Mouse (Mus musculus) intestine, postnatal 0 days (tissue): Measurements from ENCODE around the gene Hint2. TPM values are rescaled to one million over a fixed set of nuclear protein-coding genes. Genes with fewer than 3 reads are reported as not detected.

ENCODE experiments used
- ATAC-seq: fragments of 200-750 bp; cut with Nextera tagmentation; 2 replicates; pipeline ENCODE4 v1.8.0; 2017; ENCODE audit warnings: mild to moderate bottlenecking, moderate TSS enrichment, moderate library complexity
- H3K27ac ChIP-seq: fragments of 300-500 bp; sonication (generic); 2 replicates; pipeline ENCODE4 v1.5.1; 2014; ENCODE audit warnings: mild to moderate bottlenecking, low read depth, low read length, moderate library complexity
- H3K27me3 ChIP-seq: fragments of 300-500 bp; sonication (generic); replicated peaks from 2 replicates; pipeline ENCODE4 v1.6.1; 2014; ENCODE audit warnings: low read length, mixed read lengths; ENCODE audit not compliant: control insufficient read depth, insufficient read depth
- H3K36me3 ChIP-seq: fragments of 300-500 bp; sonication (generic); 2 replicates; pipeline ENCODE4 v1.6.1; 2014; ENCODE audit warnings: mild to moderate bottlenecking, moderate library complexity; ENCODE audit not compliant: control insufficient read depth, insufficient read depth
- H3K4me1 ChIP-seq: fragments of 300-500 bp; sonication (generic); replicated peaks from 2 replicates; pipeline ENCODE4 v1.6.1; 2014; ENCODE audit warnings: antibody characterized with exemption, low read length, mixed read lengths; ENCODE audit not compliant: control insufficient read depth, insufficient read depth
- H3K4me2 ChIP-seq: fragments of 300-500 bp; sonication (generic); replicated peaks from 2 replicates; pipeline ENCODE4 v1.6.1; 2014; ENCODE audit warnings: low read depth, mild to moderate bottlenecking, moderate library complexity
- H3K4me3 ChIP-seq: fragments of 300-500 bp; sonication (generic); 2 replicates; pipeline ENCODE4 v1.5.1; 2014; ENCODE audit warnings: low read depth, low read length
- H3K9ac ChIP-seq: fragments of 300-500 bp; sonication (generic); 2 replicates; pipeline ENCODE4 v1.6.1; 2014; ENCODE audit warnings: mild to moderate bottlenecking, low read depth, low read length
- H3K9me3 ChIP-seq: fragments of 300-500 bp; sonication (generic); 2 replicates; pipeline ENCODE4 v1.6.1; 2016; ENCODE audit warnings: mixed run types; ENCODE audit not compliant: control insufficient read depth
- CTCF ChIP-seq: sonication (generic); IDR thresholded peaks from 2 replicates; pipeline ENCODE4 v1.5.1; 2016; ENCODE audit warnings: low read depth, mild to moderate bottlenecking, control low read depth, antibody characterized with exemption, moderate library complexity
- WGBS: fragments of 180-500 bp; shearing (Covaris S2); extraction: QIAGEN DNeasy Blood & Tissue Kit; methylation state at CpG from one replicate; pipeline ENCODE4 v1.1.7; 2014; 5-methylcytosine and 5-hydroxymethylcytosine counted together
- microRNA-seq: library from miRNA; unstranded; fragments of <30 nt; microRNA quantifications from one replicate; pipeline ENCODE4, GENCODE M21; 2016
- polyA plus RNA-seq: library from polyadenylated mRNA; unstranded; fragments of >200 nt; fragmentation: Nextera tagmentation; extraction: Ambion mirVana; gene quantifications from 2 replicates; pipeline ENCODE4 v1.2.1, GENCODE M21; 2015

Gene Hint2
- polyA plus RNA-seq, 1 experiment from 2014 or later, result 270 TPM

DNA sequence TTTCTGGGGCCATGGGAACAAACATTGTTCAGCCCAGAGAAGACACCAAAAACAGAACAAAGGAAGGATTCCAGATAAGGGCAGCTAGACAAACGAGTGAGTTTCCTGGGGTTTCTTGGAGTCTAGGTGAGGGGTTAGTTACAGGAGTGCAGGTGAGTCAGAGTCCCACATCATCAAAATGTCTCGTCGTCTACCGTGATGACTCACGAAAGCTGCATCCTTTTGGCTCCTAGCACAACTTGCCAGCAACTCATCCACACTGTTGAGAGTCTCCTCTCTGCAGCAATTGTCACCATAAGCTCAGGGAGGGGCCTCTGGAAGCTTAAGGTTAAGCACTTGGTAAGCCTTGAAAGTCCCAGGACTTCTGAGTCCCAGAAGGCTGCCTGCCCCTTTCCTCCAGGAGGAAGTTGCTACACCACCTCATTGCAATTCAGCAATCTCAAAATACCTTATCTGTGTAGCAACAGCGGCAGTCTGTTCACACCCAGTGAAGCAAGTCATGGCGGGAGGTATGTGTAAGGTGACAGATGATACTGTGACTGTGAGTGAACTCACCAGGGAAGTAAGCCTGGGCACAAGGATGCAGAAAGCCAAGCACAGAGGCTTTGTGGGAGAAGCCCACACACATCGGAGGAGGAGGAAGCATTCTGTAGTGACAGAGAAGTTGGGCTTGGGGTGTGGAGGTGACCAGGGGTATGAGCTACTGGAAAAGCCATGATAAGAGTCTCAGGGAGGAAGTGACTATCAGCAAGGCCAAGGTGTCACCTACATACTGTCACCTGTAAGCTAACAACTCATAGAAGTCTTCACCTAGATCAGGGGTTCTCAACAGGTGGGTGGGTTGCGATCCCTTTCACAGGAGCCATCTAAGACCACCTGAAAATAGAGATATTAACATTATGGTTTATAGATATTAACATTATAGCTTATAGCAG, 51.2 kb downstream of the Hint2 start:
- Histone ChIP-seq H3K9me3 (no peaks in the 10 kb centered on the region), H3K27me3 (no peaks in the 10 kb centered on the region), H3K27ac (no peak overlapping the region), H3K36me3 (no peaks in the 10 kb centered on the region), H3K9ac (no peak overlapping the region), H3K4me2 (no peak overlapping the region), H3K4me3 (no peak overlapping the region), H3K4me1 (no peaks in the 10 kb centered on the region)
- ATAC-seq, result no peak
- no peak for TF ChIP-seq CTCF
- 51% methylated on average over 9 of the region's 9 CpGs for WGBS

Small RNA genes lying within 50 kb of the gene (microRNA-seq; reads per million reads assigned to microRNA genes)
- not detected for gene Gm25262

Other genes starting within 250 kb of the Hint2 start
- 0.16 TPM in 1 of 2 replicates, not detected in the other for gene Fam166b, start 227.3 kb downstream of the Hint2 start, polyA plus RNA-seq
- gene Tesk1, start 214.5 kb downstream of the Hint2 start, polyA plus RNA-seq, result 4.6 and 4.7 TPM in 2 replicates
- gene Cd72, start 201.8 kb downstream of the Hint2 start, polyA plus RNA-seq, result 3.2 and 3.7 TPM in 2 replicates
- gene Sit1, start 172.7 kb downstream of the Hint2 start, polyA plus RNA-seq, result not detected in 2 replicates
- 79.8 and 83.1 TPM in 2 replicates for gene Ccdc107, start 163.6 kb downstream of the Hint2 start, polyA plus RNA-seq
- 10.3 and 12.3 TPM in 2 replicates for gene Arhgef39, start 156.8 kb downstream of the Hint2 start, polyA plus RNA-seq
- 4.8 and 5.4 TPM in 2 replicates for gene Car9, start 149.5 kb downstream of the Hint2 start, polyA plus RNA-seq
- gene Tpm2, start 132.7 kb downstream of the Hint2 start, polyA plus RNA-seq, result 928 and 1,046 TPM in 2 replicates
- 102 and 114 TPM in 2 replicates for gene Creb3, start 94.1 kb downstream of the Hint2 start, polyA plus RNA-seq
- gene Tln1, start 93.8 kb downstream of the Hint2 start, polyA plus RNA-seq, result 41.6 and 47.7 TPM in 2 replicates
- 11.3 and 13.0 TPM in 2 replicates for gene Rgp1, start 77.8 kb downstream of the Hint2 start, polyA plus RNA-seq
- 5.2 and 5.3 TPM in 2 replicates for gene Gba2, start 77.6 kb downstream of the Hint2 start, polyA plus RNA-seq
- gene Msmp, start 72.0 kb downstream of the Hint2 start, polyA plus RNA-seq, result not detected in 2 replicates
- gene Npr2, start 24.5 kb downstream of the Hint2 start, polyA plus RNA-seq, result 3.5 and 4.1 TPM in 2 replicates
- gene Spag8, start 2.9 kb downstream of the Hint2 start, polyA plus RNA-seq, result 0.08 and 0.22 TPM in 2 replicates
- 1.6 and 1.9 TPM in 2 replicates for gene Tmem8b, start 12.5 kb upstream of the Hint2 start, polyA plus RNA-seq
- 6.0 and 6.7 TPM in 2 replicates for gene Fam221b, start 12.7 kb upstream of the Hint2 start, polyA plus RNA-seq
- not detected in 2 replicates for gene Olfr70, start 44.3 kb upstream of the Hint2 start, polyA plus RNA-seq
- not detected in 2 replicates for gene Olfr71, start 53.8 kb upstream of the Hint2 start, polyA plus RNA-seq
- gene Hrct1, start 70.7 kb upstream of the Hint2 start, polyA plus RNA-seq, result 1.6 and 2.1 TPM in 2 replicates
- gene Spaar, start 73.6 kb upstream of the Hint2 start, polyA plus RNA-seq, result 0.47 and 0.51 TPM in 2 replicates
- not detected in 2 replicates for gene Olfr159, start 114.5 kb upstream of the Hint2 start, polyA plus RNA-seq
- gene Olfr156, start 167.4 kb upstream of the Hint2 start, polyA plus RNA-seq, result not detected in 2 replicates
- not detected in 2 replicates for gene Olfr157, start 183.7 kb upstream of the Hint2 start, polyA plus RNA-seq
- gene Olfr155, start 195.1 kb upstream of the Hint2 start, polyA plus RNA-seq, result not detected in 2 replicates
- gene Reck, start 219.1 kb upstream of the Hint2 start, polyA plus RNA-seq, result 5.7 and 5.9 TPM in 2 replicates